Mouse (Mus musculus) adrenal gland, postnatal 25 days (tissue): ENCODE data around the gene Mrpl21. TPM values are rescaled to one million over a fixed set of nuclear protein-coding genes. Genes with fewer than 3 reads are reported as not detected.
A peak's percentile ranks its signal among the peaks of the same experiment; 100 is the strongest.

Experiments used
- DNase-seq: peaks from one replicate; pipeline ENCODE4 v3.0.0; 2021; ENCODE audit warnings: mixed read lengths
- long read RNA-seq: library from polyadenylated mRNA; stranded (forward); transcript quantifications from one replicate; pipeline ENCODE4 v2.0.0, GENCODE M21; 2021
- total RNA-seq: library from RNA; stranded (reverse); gene quantifications from 2 replicates; pipeline ENCODE4 v1.2.3, GENCODE M21; 2021

The Mrpl21 gene
- total RNA-seq: 67.9 and 69.7 TPM in 2 replicates
- long read RNA-seq, transcript Mrpl21-201 (7 exons, 802 nt): major isoform, 52 of 62 reads
- long read RNA-seq, transcript Mrpl21-203 (6 exons, 674 nt): minor isoform, 6 of 62 reads
- long read RNA-seq, partial matches to known transcripts: 1 of 62 reads
- long read RNA-seq, other reads (novel, unspliced or antisense): 2 of 62 reads

GRCm38 (mm10) chr19:3282572-3283467 is at the start of gene Mrpl21, which contains the start of gene Ighmbp2:
Gene Mrpl21 (plus strand): TSS chr19:3282901.
Gene Ighmbp2 (minus strand): TSS chr19:3283017.
- peak; percentile 85 for DNase-seq

- DNase-seq: no peak
Observed at GRCm38 (mm10) chr19:3260016-3260415, 22.7 kb upstream of the Mrpl21 start.

GRCm38 (mm10) chr19:3260591-3260990 is 22.1 kb upstream of the Mrpl21 start:
- DNase-seq: no peak

DNA sequence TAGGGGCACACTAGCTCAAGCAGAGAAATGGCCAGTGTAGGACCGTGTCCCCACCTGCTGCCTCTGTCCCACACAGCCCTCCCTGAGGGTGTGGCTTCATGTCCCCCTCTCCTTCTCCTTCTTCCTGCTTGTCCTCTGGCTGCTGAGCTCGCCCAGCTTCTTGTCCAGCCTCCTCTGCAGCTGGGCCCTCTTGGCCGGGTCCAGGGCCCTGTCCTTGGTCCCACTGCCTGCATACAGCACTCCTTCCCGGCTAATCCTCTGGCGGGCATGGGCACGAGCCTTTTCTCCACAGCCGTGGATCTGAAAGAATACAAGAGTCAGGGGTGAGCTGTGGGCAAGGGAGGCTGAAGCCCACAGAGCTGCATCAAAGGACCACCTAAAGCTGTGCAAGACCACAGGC is 21.4 kb upstream of the Mrpl21 start:
- DNase-seq: no peak

GRCm38 (mm10) chr19:3261764-3262525 is 20.8 kb upstream of the Mrpl21 start:
- DNase-seq: no peak

DNA sequence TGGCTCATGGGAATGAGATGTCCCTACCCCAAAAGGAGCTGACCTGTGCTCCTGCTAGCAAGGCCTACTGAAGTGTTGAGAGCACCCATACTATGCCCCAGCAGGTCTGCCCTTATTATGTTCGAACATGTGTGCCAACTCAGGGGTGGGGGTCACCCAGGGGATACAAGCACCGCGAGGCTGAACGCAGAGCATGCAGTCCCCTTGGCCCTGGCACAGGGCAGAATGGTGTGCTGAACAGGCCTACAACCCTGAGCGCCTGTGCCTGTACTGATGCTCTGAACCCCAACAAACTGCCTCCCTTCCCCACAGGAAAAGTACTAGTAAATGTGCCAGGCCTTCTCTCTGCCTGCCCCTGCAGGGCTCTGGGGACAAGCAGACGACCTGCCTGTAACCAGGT is 18.4 kb upstream of the Mrpl21 start:
- DNase-seq: no peak

GRCm38 (mm10) chr19:3265180-3265579 is 17.5 kb upstream of the Mrpl21 start:
- DNase-seq: no peak

DNA sequence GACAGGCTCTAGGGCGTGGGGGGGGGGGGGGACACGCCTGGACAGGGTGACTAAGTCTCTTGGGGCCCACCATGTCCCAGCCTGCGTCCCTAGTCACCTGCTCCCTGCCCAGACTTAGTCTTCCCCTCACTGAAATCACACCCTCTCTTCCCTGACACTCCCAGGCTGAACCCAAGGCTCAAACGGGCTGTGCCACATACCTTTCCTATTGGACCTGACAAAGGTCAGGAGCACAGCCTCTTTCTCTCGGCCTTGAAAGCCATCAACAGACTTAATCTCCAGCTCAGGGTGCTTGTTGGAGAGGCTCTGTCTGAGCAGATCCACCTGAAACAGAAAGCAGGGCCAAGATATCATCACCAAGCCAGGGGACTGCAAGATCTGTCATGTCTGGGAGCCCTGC is 16.6 kb upstream of the Mrpl21 start:
- no peak for DNase-seq

DNA sequence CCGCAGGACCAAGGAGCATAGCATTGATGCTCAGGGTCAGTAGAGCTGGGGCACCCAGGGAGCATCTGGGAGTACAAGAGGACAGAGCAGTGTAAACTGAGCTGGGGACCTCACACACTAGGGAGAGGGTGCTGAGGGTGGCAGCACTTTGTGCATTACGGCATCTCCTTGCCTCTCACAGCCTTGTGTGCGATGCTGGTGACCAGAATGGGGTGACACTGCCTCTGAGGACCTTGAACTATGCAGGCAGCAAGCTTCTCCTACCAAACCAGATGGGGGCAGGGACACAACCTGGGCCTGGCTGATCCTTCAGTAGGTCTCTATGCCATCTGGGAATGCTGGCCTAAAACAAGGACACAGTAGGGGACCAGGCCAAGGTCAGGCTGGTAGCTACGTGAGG is 16.0 kb upstream of the Mrpl21 start:
- no peak for DNase-seq

- DNase-seq: no peak
Observed at GRCm38 (mm10) chr19:3267340-3267739, 15.4 kb upstream of the Mrpl21 start.

- DNase-seq: no peak
Observed at GRCm38 (mm10) chr19:3268218-3268980, 14.3 kb upstream of the Mrpl21 start.

DNA sequence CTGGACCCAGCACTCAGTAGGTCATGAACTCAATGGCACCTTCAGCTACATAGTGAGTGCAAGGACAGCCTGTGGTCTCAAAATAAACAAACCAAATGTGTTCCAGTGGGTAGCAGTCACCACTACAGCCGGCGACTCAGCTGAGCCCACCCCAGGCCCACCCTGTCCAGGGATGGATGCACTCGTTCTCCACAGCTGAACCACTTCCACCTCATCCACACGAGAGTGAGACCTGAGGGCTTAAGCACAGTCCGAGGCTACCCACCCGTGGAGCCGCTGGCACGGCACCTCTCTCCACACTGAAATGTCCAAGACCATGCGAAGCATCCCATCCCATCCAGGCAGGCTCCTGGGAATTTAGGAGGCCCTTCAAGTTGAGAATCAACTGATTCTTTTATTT is 13.4 kb upstream of the Mrpl21 start:
- DNase-seq: no peak

- no peak for DNase-seq
Observed at GRCm38 (mm10) chr19:3269803-3270202, 12.9 kb upstream of the Mrpl21 start.

DNA sequence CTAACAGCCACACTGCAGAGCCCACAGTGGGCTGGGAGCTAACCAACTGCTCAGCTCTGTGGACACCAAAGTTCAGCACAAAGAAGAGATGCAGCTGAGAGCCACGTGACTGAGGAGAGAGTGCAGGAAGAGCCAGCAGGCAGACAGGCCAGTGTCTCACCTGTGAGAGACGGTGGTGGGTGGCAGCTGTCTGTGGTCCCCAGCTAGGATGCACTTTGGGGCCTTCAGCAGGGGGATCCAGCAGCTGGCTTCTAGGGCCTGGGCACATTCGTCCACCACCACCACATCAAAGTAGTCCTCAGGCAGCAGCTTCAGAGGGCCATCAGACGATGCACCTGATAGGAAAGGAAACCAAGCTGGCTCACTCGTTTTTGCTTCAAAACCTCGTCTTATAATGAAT is 11.3 kb upstream of the Mrpl21 start:
- DNase-seq: no peak

DNA sequence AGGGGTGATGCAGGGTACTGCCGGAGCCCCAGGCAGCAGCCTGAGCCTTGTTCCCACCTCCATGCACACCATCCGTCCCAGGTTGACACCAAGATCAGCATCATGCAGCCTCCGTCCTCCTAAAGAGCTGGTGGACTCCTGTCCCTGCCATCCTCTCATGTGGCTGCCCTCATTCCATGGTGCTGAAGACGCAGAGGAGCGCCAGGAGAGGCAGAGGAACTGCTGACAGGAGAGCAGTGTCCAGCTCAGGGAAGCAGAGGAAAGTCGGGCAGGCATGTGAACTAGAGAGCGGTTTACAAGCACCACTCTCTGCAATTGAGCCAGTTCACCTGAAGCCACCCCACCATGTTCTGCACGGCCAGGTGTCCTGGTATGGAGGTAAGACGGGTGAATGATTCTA is 9.4 kb upstream of the Mrpl21 start:
- no peak for DNase-seq

DNA sequence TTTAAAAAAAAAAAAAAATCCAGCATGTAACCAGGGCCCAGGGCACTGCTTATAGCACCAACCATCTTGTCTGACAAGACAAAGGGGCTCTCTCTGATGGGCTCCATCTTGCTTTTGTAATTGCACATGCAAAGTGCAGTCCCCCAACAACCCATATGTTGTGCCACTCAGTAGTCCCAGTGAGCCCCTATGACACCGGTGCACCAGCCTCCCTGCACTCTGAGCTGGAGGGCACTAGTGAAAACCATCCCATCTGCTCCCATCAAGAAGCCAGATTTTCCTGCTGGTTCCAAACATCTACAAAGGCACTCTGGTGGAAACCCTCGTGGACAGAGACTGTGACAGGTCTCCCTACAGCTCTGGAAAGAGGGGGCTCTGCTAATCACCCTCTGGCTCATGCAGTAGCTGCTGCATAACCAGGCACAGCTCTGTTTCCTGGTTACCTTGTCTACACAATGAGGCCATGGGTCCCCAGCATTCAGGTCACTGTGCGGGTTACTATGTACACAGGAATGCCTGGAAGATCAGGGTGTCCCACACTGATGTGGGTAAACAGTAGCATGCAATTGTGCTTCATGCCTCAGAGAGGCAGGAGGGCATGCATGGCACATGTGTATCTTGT is 6.8 kb upstream of the Mrpl21 start:
- DNase-seq: no peak

- DNase-seq: no peak
Observed at GRCm38 (mm10) chr19:3281886-3282285, 815 bp upstream of the Mrpl21 start.

- DNase-seq: peak; percentile 19
Observed at GRCm38 (mm10) chr19:3289006-3289405, 6.3 kb downstream of the Mrpl21 start.

- DNase-seq: peak; percentile 60
Observed at GRCm38 (mm10) chr19:3292028-3292427, 9.3 kb downstream of the Mrpl21 start.

GRCm38 (mm10) chr19:3292993-3293392 is 10.3 kb downstream of the Mrpl21 start:
- DNase-seq: no peak

- DNase-seq: no peak
Observed at GRCm38 (mm10) chr19:3295245-3295644, 12.5 kb downstream of the Mrpl21 start.

GRCm38 (mm10) chr19:3297034-3297433 is 14.3 kb downstream of the Mrpl21 start:
- no peak for DNase-seq
